Mouse (Mus musculus): ENCODE measurements around the gene Aldh3a2. TPM values are rescaled to one million over a fixed set of nuclear protein-coding genes. Genes with fewer than 3 reads are reported as not detected.

The Aldh3a2 gene
- total and polyA plus RNA-seq, 3 experiments: 19.5 to 28.4 (median 26.3) TPM

GRCm38 (mm10) chr11:61224234-61224744 is 43.0 kb downstream of the Aldh3a2 start:
- DNase-seq (ENCODE audit: extremely low read depth): no peak
- peaks cover 9 to 17% of the 10 kb centered on the region in 2 experiments for H3K4me1 ChIP-seq (ENCODE audit: control insufficient read depth in 1 of 2, insufficient read depth in 2 of 2)
- H3K9me3 ChIP-seq (replicated peaks; ENCODE audit: low read length): no peaks in the 10 kb centered on the region
- in situ Hi-C loops (cut with MboI; ENCODE audit: low pct_ligation_motif_present, low pct_unique_long_range_greater_than_20kb, low sequenced_read_pairs) (no loop called here), dilution Hi-C loops (cut with MboI; ENCODE audit: extremely low pct_ligation_motif_present, extremely low pct_unique_long_range_greater_than_20kb, low sequenced_read_pairs) (no loop called here)
- no peak overlapping the region for H3K9ac ChIP-seq (ENCODE audit: insufficient read depth, low read depth)
- no peaks in the 10 kb centered on the region for H3K27me3 ChIP-seq (replicated peaks)
- no peak overlapping the region for H3K27ac ChIP-seq (ENCODE audit: insufficient read depth, low read depth)
- H3K79me2 ChIP-seq (replicated peaks; ENCODE audit: control insufficient read depth, extremely low read depth, insufficient read depth, poor library complexity, severe bottlenecking): no peaks in the 10 kb centered on the region
- no peaks in the 10 kb centered on the region for H3K36me3 ChIP-seq (replicated peaks in 1 of 2; ENCODE audit: control insufficient read depth in 1 of 2, insufficient read depth in 1 of 2, low read length in 1 of 2)
- H3K4me3 ChIP-seq (replicated peaks in 1 of 3; ENCODE audit: low read depth in 2 of 3, low read length in 2 of 3, poor library complexity in 1 of 3): no peak overlapping the region
- TF ChIP-seq CHD2 (IDR thresholded peaks at IDR 0.05; ENCODE audit: low read length) (no peak), IRF4 (IDR thresholded peaks at IDR 0.05; ENCODE audit: low read depth, low read length) (no peak), POLR2AphosphoS2 (IDR thresholded peaks at IDR 0.05; ENCODE audit: low read depth, low read length) (no peak)
- H3K4me2 ChIP-seq (ENCODE audit: insufficient read depth, low read depth, poor library complexity, severe bottlenecking): no peak overlapping the region

GRCm38 (mm10) chr11:61222971-61223745 is 44.1 kb downstream of the Aldh3a2 start:
- no peaks in the 10 kb centered on the region for H3K79me2 ChIP-seq (replicated peaks; ENCODE audit: control insufficient read depth, extremely low read depth, insufficient read depth, poor library complexity, severe bottlenecking)
- H3K9ac ChIP-seq (ENCODE audit: insufficient read depth, low read depth): no peak overlapping the region
- no peaks in the 10 kb centered on the region for H3K36me3 ChIP-seq (replicated peaks in 1 of 2; ENCODE audit: control insufficient read depth in 1 of 2, insufficient read depth in 1 of 2, low read length in 1 of 2)
- no peak overlapping the region for H3K4me2 ChIP-seq (ENCODE audit: insufficient read depth, low read depth, poor library complexity, severe bottlenecking)
- no peaks in the 10 kb centered on the region for H3K9me3 ChIP-seq (replicated peaks; ENCODE audit: low read length)
- dilution Hi-C loops (cut with MboI; ENCODE audit: extremely low pct_ligation_motif_present, extremely low pct_unique_long_range_greater_than_20kb, low sequenced_read_pairs) (no loop called here), in situ Hi-C loops (cut with MboI; ENCODE audit: low pct_ligation_motif_present, low pct_unique_long_range_greater_than_20kb, low sequenced_read_pairs) (no loop called here)
- peaks cover 9 to 17% of the 10 kb centered on the region in 2 experiments for H3K4me1 ChIP-seq (ENCODE audit: control insufficient read depth in 1 of 2, insufficient read depth in 2 of 2)
- H3K4me3 ChIP-seq (replicated peaks in 1 of 3; ENCODE audit: low read depth in 2 of 3, low read length in 2 of 3, poor library complexity in 1 of 3): no peak overlapping the region
- DNase-seq (ENCODE audit: extremely low read depth): no peak
- TF ChIP-seq EP300 (IDR thresholded peaks at IDR 0.05; ENCODE audit: low read length) (no peak), NELFE (IDR thresholded peaks at IDR 0.05; ENCODE audit: low read depth, low read length) (no peak), MAZ (IDR thresholded peaks at IDR 0.05; ENCODE audit: low read depth, low read length) (no peak), NRF1 (IDR thresholded peaks at IDR 0.05; ENCODE audit: low read depth, low read length) (no peak), MYC (IDR thresholded peaks at IDR 0.05; ENCODE audit: low read depth, low read length) (no peak), POLR2A (IDR thresholded peaks at IDR 0.05; ENCODE audit: low read depth, low read length) (no peak), ETS1 (conservative IDR thresholded peaks at IDR 0.05; ENCODE audit: low read depth, low read length) (no peak), BHLHE40 (IDR thresholded peaks at IDR 0.05; ENCODE audit: low read depth, low read length) (no peak), ELF1 (IDR thresholded peaks at IDR 0.05; ENCODE audit: low read depth, low read length) (no peak)
- no peak overlapping the region for H3K27ac ChIP-seq (ENCODE audit: insufficient read depth, low read depth)
- no peaks in the 10 kb centered on the region for H3K27me3 ChIP-seq (replicated peaks)

GRCm38 (mm10) chr11:61222007-61222406 is 45.3 kb downstream of the Aldh3a2 start:
- H3K4me2 ChIP-seq (ENCODE audit: insufficient read depth, low read depth, poor library complexity, severe bottlenecking): no peak overlapping the region
- no peak for DNase-seq (ENCODE audit: extremely low read depth)
- H3K4me1 ChIP-seq (ENCODE audit: control insufficient read depth in 1 of 2, insufficient read depth in 2 of 2): peaks cover 9 to 17% of the 10 kb centered on the region in 2 experiments
- dilution Hi-C loops (cut with MboI; ENCODE audit: extremely low pct_ligation_motif_present, extremely low pct_unique_long_range_greater_than_20kb, low sequenced_read_pairs) (no loop called here), in situ Hi-C loops (cut with MboI; ENCODE audit: low pct_ligation_motif_present, low pct_unique_long_range_greater_than_20kb, low sequenced_read_pairs) (no loop called here)
- H3K4me3 ChIP-seq (replicated peaks in 1 of 3; ENCODE audit: low read depth in 2 of 3, low read length in 2 of 3, poor library complexity in 1 of 3): no peak overlapping the region
- H3K79me2 ChIP-seq (replicated peaks; ENCODE audit: control insufficient read depth, extremely low read depth, insufficient read depth, poor library complexity, severe bottlenecking): no peaks in the 10 kb centered on the region
- no peaks in the 10 kb centered on the region for H3K9me3 ChIP-seq (replicated peaks; ENCODE audit: low read length)
- no peak overlapping the region for H3K27ac ChIP-seq (ENCODE audit: insufficient read depth, low read depth)
- no peaks in the 10 kb centered on the region for H3K36me3 ChIP-seq (replicated peaks in 1 of 2; ENCODE audit: control insufficient read depth in 1 of 2, insufficient read depth in 1 of 2, low read length in 1 of 2)
- no peaks in the 10 kb centered on the region for H3K27me3 ChIP-seq (replicated peaks)
- no peak overlapping the region for H3K9ac ChIP-seq (ENCODE audit: insufficient read depth, low read depth)
- TF ChIP-seq MXI1 (IDR thresholded peaks at IDR 0.05; ENCODE audit: low read depth, low read length): no peak
- no peak for TF ChIP-seq KAT2A (IDR thresholded peaks at IDR 0.05; ENCODE audit: insufficient replicate concordance, low read length)
- no peak for TF ChIP-seq IRF4 (IDR thresholded peaks at IDR 0.05; ENCODE audit: low read depth, low read length)
- TF ChIP-seq CHD2 (IDR thresholded peaks at IDR 0.05; ENCODE audit: low read length): no peak
